Mouse (Mus musculus): Measurements from ENCODE around the gene Agap1. TPM values are rescaled to one million over a fixed set of nuclear protein-coding genes. Genes with fewer than 3 reads are reported as not detected.
A peak's percentile ranks its signal among the peaks of the same experiment; 100 is the strongest.

Agap1 gene
- total RNA-seq, 2 experiments from 2014 or later, result 225 to 280 TPM

GRCm38 (mm10) chr1:89541151-89541550, 86.5 kb downstream of the Agap1 start:
- DNase-seq (ENCODE audit: low spot score in 2 of 2), result no peak

- no peak for DNase-seq (ENCODE audit: low spot score in 2 of 2)
These were observed 87.9 kb downstream of the Agap1 start for GRCm38 (mm10) chr1:89542464-89542863.

GRCm38 (mm10) chr1:89543312-89543711, 88.7 kb downstream of the Agap1 start:
- no peak for DNase-seq (ENCODE audit: low spot score in 2 of 2)

- DNase-seq (ENCODE audit: low spot score in 2 of 2), result no peak
These were observed 89.5 kb downstream of the Agap1 start for GRCm38 (mm10) chr1:89544094-89544493.

DNA sequence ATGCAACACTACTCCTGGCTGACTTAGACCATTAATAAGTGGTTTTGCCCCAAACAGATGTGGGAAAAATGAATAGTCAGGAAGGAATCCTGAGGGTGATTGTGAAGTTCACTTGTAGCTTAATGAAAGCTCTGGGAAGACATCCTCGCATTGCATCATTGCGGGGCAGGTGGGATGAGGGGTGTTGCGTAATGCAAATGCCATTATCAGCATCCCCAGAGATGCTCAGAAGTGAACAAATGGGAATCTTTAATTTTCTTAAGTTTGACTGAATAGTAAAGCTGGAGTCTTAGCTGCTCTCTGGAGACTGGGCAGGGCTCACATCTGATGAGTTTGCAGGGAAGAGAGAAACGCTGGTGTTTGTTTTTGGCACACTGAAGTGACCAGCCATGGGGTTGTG, 90.5 kb downstream of the Agap1 start:
- no peak for DNase-seq (ENCODE audit: low spot score in 2 of 2)

DNA sequence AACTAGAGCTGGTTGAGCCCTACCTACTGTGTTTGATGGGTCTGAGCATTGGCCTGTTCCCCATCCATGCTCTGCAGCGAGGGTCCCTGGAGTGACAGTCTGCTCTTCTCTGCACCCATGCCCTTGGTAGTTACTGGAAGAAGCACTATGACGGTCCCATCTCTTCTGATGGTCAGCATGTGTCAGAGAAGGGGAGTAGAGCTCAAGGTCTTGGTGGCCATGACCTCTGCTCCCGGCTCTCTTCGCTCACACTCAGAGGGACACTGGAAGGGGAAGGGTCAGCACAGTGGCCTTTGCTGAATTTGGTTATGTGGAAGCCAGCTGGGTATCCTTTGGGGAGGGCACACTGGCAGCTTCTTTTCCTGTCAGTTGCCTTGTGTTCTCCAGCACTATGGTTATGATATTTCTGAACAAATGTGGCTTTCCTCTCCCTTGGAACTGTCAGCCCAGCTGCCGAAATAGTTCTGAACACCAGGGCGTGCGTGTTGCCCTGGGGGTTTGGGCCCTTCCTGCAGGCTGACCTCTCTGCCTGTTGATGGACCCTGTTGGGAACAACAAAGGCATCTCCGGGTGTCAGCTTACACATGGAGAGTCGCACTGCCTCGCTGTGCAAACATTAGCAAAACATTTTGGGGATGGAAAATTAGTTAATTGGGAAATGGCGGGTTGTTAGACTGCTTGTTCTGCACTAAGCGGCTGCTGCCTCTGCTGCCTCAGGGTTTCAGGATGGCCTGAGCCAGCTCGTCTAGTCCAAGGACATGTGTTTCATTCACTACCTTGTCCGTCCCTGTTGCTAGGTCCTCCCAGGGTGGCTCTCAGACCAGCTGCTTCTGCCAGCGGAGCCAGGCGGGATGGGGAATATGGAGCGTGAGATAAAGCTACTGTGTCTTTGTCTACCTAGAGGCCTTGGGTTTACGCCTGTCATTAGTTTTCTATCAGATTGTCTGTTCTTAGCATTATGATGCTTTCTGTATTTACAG, 93.2 kb downstream of the Agap1 start:
- DNase-seq (ENCODE audit: low spot score in 2 of 2), result peak in 1 of 2 experiments; percentile 33

GRCm38 (mm10) chr1:89550061-89550869, 95.7 kb downstream of the Agap1 start:
- DNase-seq (ENCODE audit: low spot score in 2 of 2), result peak; percentile 49 to 69

GRCm38 (mm10) chr1:89552470-89552869, 97.9 kb downstream of the Agap1 start:
- DNase-seq (ENCODE audit: low spot score in 2 of 2), result no peak

- DNase-seq (ENCODE audit: low spot score in 2 of 2), result no peak
These were observed 99.2 kb downstream of the Agap1 start for GRCm38 (mm10) chr1:89553791-89554190.

- DNase-seq (ENCODE audit: low spot score in 2 of 2), result no peak
These were observed 100.6 kb downstream of the Agap1 start for GRCm38 (mm10) chr1:89554969-89555856.

GRCm38 (mm10) chr1:89556006-89556405, 101.4 kb downstream of the Agap1 start:
- no peak for DNase-seq (ENCODE audit: low spot score in 2 of 2)

DNA sequence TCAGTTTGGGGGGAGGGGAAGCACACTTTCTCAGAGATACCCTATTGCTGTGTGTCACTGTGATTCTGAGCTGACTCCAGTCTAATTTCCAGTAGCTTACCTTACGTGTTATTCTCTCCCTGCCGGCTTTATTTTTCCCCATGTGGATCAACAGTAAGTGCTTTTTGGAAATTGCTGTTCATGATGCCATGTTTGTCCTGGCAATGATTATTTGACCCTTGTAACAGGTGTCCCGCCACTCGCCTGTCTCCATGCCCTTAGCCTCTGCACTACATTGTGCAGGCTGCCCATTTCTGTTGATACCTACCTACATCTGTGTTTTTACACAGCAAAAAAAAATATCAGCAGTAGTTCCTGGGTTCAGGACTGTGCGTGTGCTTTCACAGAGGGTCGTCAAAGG, 102.8 kb downstream of the Agap1 start:
- no peak for DNase-seq (ENCODE audit: low spot score in 2 of 2)

- no peak for DNase-seq (ENCODE audit: low spot score in 2 of 2)
These were observed 103.5 kb downstream of the Agap1 start for GRCm38 (mm10) chr1:89558080-89558479.

GRCm38 (mm10) chr1:89563399-89563798, 108.8 kb downstream of the Agap1 start:
- no peak for DNase-seq (ENCODE audit: low spot score in 2 of 2)

DNA sequence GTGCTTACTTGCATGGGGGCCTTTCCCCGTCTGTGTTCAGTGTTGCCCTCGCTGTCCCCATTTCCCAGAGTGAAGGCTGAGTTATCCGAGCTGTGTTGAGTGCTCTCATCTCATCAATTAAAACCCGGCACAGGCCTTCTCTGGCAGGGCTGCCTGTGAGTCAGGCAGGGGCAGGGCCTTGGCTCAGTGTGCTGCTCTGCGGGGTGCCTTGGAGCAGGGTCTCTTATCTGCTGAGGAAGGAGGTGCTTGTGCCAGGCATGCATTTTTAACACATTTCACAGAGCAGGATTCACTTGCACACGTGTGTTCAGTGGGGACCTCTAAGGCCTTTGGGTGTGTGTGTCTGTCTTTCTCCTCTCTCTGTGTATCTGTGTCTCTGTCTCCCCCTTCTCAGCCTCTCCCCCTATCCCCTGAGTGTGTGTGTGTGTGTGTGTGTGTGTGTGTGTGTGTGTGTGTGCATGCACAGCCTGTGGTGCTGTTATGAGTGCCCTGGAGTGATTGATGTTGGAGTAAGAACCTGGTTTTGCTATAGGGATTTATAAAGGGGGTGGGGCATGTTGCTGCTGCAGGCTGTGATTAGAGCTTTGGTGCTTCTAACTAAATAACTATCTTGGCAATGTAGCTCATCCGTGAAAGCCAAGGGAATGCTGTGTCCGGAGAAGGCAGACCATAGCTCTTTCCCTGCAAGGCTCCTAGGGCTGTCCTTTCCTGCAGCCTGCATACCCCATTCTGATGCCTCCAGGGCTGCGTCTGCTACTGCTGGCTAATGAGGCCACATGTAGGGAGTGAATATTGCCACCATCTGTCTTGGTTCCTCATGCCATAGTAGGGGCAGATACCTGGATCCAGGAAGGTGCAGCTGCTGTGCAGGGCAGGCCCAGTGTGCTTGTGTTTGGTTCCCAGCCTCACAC, 112.2 kb downstream of the Agap1 start:
- DNase-seq (ENCODE audit: low spot score in 2 of 2), result no peak

GRCm38 (mm10) chr1:89568546-89569405, 114.2 kb downstream of the Agap1 start:
- DNase-seq (ENCODE audit: low spot score in 2 of 2), result no peak

DNA sequence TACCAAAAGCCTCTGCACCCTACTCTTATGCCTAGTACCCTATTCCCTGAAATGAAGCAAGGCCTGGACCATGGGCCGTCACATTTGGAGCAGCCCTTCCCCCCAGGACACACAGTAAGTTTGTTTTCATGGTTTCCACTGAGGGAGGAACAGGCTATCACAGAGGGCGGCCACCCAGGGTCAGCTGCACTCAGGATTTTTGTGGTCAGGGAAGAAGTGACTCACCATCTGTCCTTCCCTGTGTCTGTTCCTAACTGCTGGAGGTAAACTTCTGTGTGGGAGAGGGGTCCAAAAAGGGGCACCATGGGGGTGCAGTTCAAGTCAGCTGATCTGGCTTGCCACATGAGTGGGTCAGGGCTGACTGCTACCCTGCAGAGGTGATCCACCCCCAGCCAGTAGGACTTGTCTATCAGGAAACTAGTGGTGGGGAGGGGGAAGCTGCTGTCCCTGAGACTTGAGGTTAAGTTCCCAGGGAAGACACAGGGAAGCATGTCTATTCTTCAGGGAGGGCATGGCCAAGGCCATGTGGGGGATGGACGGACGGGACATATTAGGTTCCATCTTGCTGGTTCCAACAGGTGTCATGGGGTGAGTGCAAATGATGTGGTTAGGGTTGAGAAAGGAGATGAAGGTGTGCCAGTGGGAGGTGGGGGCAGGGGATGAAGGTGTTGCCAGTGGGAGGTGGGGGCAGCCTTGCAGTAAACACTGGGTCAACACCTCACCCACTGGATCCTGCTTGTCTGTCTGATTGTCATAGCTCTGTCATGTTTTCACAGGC, 116.1 kb downstream of the Agap1 start:
- no peak for DNase-seq (ENCODE audit: low spot score in 2 of 2)

DNA sequence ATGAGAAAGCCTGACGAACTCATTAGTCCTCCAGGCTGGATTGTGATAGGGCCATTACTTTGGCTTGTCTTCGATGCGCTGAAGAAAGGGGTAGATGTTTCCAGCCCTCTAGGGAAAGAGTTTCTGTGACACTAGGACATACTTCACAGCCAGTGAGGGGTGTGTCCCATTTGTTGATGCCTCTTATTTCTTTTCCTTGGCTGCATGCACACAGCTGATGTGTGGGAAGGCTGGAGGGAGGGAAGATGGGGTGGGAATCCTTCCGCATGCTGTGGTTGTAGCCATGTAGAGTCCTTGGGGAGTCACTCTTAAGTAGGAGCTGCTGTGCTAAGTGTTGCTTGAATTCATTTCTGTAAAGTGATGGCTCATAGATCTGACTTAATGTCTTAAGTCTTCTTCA, 118.9 kb downstream of the Agap1 start:
- no peak for DNase-seq (ENCODE audit: low spot score in 2 of 2)

Measured in layer of hippocampus, postnatal 14 days (tissue).